Mouse (Mus musculus): ENCODE measurements around the gene Art1. TPM values are rescaled to one million over a fixed set of nuclear protein-coding genes. Genes with fewer than 3 reads are reported as not detected.

Art1 gene
- total and polyA plus RNA-seq, 3 experiments = not detected

DNA sequence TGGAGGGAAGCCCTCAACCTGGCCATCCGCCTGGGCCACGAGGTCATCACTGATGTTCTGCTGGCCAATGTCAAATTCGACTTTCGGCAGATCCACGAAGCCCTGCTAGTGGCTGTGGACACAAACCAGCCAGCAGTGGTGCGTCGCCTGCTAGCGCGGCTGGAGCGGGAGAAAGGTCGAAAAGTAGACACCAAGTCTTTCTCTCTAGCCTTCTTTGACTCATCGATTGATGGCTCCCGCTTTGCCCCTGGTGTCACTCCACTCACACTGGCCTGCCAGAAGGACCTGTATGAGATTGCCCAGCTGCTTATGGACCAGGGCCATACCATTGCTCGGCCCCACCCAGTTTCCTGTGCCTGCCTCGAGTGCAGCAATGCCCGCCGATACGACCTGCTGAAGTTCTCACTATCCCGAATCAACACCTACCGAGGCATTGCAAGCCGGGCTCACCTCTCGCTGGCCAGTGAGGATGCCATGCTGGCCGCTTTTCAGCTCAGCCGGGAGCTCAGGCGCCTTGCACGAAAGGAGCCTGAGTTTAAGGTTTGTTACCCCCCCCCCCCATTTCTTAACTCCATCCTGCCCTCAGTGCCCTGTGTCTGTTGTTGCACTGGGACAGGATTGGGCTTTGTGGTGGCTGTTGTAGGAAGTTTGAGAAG is 17.4 kb upstream of the Art1 start:
- Histone ChIP-seq H3K36me3 (ENCODE audit: control insufficient read depth in 1 of 2, insufficient read depth in 2 of 2, low read length in 2 of 2) (no peaks in the 10 kb centered on the region; a peak in 1 of 4 replicates), H3K27ac (ENCODE audit: control insufficient read depth, low read depth, low read length) (no peak overlapping the region), H3K27me3 (ENCODE audit: control insufficient read depth in 1 of 2, insufficient read depth in 2 of 2, low read length in 2 of 2) (no peaks in the 10 kb centered on the region), H3K9me3 (replicated peaks; ENCODE audit: insufficient read depth, low read length) (no peaks in the 10 kb centered on the region), H3K4me1 (ENCODE audit: control insufficient read depth in 1 of 2, insufficient read depth in 2 of 2, low read length in 2 of 2) (no peaks in the 10 kb centered on the region), H3K9ac (ENCODE audit: control insufficient read depth, low read depth, low read length, poor library complexity, severe bottlenecking) (no peak overlapping the region), H3K79me2 (ENCODE audit: control insufficient read depth, insufficient read depth, low read length, poor library complexity) (no peaks in the 10 kb centered on the region), H3K4me3 (ENCODE audit: control insufficient read depth in 1 of 2, insufficient read depth in 1 of 2, low read depth in 2 of 2, low read length in 2 of 2) (no peak overlapping the region)
- DNase-seq (ENCODE audit: low read depth, low spot score) = no peak
- no peak for TF ChIP-seq NRF1 (IDR thresholded peaks at IDR 0.05; ENCODE audit: insufficient read depth, low read depth, low read length, poor library complexity, severe bottlenecking)

DNA sequence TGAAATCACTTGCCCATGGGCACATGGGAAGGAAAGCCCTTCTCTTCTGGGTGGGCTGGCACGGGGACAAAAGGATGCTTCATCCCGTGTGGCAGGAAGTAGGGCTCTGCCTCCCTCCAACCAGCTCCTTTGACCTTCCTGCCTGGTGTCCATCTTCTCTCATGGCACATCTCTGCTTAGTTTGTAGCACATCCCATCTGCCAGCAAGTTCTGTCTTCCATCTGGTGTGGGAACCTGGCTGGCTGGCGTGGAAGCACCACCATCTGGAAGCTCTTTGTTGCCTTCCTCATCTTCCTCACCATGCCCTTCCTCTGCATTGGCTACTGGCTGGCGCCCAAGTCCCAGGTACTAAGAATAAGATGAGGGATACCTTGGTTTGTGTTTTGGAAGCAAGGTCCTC is 14.2 kb upstream of the Art1 start:
- no peaks in the 10 kb centered on the region for H3K4me1 ChIP-seq (ENCODE audit: control insufficient read depth in 1 of 2, insufficient read depth in 2 of 2, low read length in 2 of 2)
- no peak overlapping the region for H3K9ac ChIP-seq (ENCODE audit: control insufficient read depth, low read depth, low read length, poor library complexity, severe bottlenecking)
- TF ChIP-seq E2F4 (IDR thresholded peaks at IDR 0.05; ENCODE audit: borderline replicate concordance, low read depth, low read length) (no peak), TCF12 (IDR thresholded peaks at IDR 0.05; ENCODE audit: low read depth, low read length) (no peak), MXI1 (IDR thresholded peaks at IDR 0.05; ENCODE audit: low read depth, low read length) (no peak), ZNF384 (IDR thresholded peaks at IDR 0.05; ENCODE audit: low read depth, low read length) (no peak), MAZ (IDR thresholded peaks at IDR 0.05; ENCODE audit: low read depth, low read length) (no peak), USF2 (IDR thresholded peaks at IDR 0.05; ENCODE audit: borderline replicate concordance in 1 of 2, insufficient read depth in 1 of 2, low read depth in 1 of 2, low read length in 2 of 2) (no peak), MAX (IDR thresholded peaks at IDR 0.05; ENCODE audit: low read length) (no peak), POLR2AphosphoS5 (IDR thresholded peaks at IDR 0.05; ENCODE audit: borderline replicate concordance, low read depth, low read length) (no peak), RCOR1 (IDR thresholded peaks at IDR 0.05; ENCODE audit: low read depth, low read length) (no peak), USF1 (IDR thresholded peaks at IDR 0.05; ENCODE audit: low read depth, low read length) (no peak), NRF1 (IDR thresholded peaks at IDR 0.05; ENCODE audit: insufficient read depth, low read depth, low read length, poor library complexity, severe bottlenecking) (no peak), GABPA (IDR thresholded peaks at IDR 0.05; ENCODE audit: low read depth, low read length) (no peak), ZKSCAN1 (IDR thresholded peaks at IDR 0.05; ENCODE audit: low read depth, low read length) (no peak), NELFE (IDR thresholded peaks at IDR 0.05; ENCODE audit: low read depth, low read length) (no peak), ZC3H11A (IDR thresholded peaks at IDR 0.05; ENCODE audit: low read depth, low read length) (no peak), KAT2A (conservative IDR thresholded peaks at IDR 0.05; ENCODE audit: low read depth, low read length) (no peak), EP300 (IDR thresholded peaks at IDR 0.05; ENCODE audit: low read depth in 1 of 2, low read length in 2 of 2) (no peak), TBP (IDR thresholded peaks at IDR 0.05; ENCODE audit: low read depth, low read length) (no peak), MYC (IDR thresholded peaks at IDR 0.05; ENCODE audit: low read depth, low read length) (no peak)
- no peak overlapping the region for H3K27ac ChIP-seq (ENCODE audit: control insufficient read depth, low read depth, low read length)
- no peaks in the 10 kb centered on the region for H3K79me2 ChIP-seq (ENCODE audit: control insufficient read depth, insufficient read depth, low read length, poor library complexity)
- H3K27me3 ChIP-seq (ENCODE audit: control insufficient read depth in 1 of 2, insufficient read depth in 2 of 2, low read length in 2 of 2) = no peaks in the 10 kb centered on the region
- no peaks in the 10 kb centered on the region for H3K9me3 ChIP-seq (replicated peaks; ENCODE audit: insufficient read depth, low read length)
- H3K4me3 ChIP-seq (ENCODE audit: control insufficient read depth in 1 of 2, insufficient read depth in 1 of 2, low read depth in 2 of 2, low read length in 2 of 2) = no peak overlapping the region
- DNase-seq (ENCODE audit: low read depth, low spot score) = no peak
- no peaks in the 10 kb centered on the region for H3K36me3 ChIP-seq (ENCODE audit: control insufficient read depth in 1 of 2, insufficient read depth in 2 of 2, low read length in 2 of 2)

All from MEL (cell line).